Mouse (Mus musculus): ENCODE data around the gene Hspbap1. TPM values are rescaled to one million over a fixed set of nuclear protein-coding genes. Genes with fewer than 3 reads are reported as not detected.

The Hspbap1 gene
- total RNA-seq, 1 experiment from 2014 or later: 4.5 TPM

GRCm38 (mm10) chr16:35759401-35759800, 10.8 kb upstream of the Hspbap1 start:
- no peak for ATAC-seq (replicated peaks; ENCODE audit: low read depth, poor library complexity, severe bottlenecking)

GRCm38 (mm10) chr16:35763590-35764296, 6.4 kb upstream of the Hspbap1 start:
- peak; percentile 80 for ATAC-seq (replicated peaks; ENCODE audit: low read depth, poor library complexity, severe bottlenecking)

- ATAC-seq (replicated peaks; ENCODE audit: low read depth, poor library complexity, severe bottlenecking): no peak
These were observed 5.2 kb upstream of the Hspbap1 start for GRCm38 (mm10) chr16:35764941-35765340.

- ATAC-seq (replicated peaks; ENCODE audit: low read depth, poor library complexity, severe bottlenecking): peak; percentile 38
These were observed 4.7 kb upstream of the Hspbap1 start for GRCm38 (mm10) chr16:35765449-35765848.

DNA sequence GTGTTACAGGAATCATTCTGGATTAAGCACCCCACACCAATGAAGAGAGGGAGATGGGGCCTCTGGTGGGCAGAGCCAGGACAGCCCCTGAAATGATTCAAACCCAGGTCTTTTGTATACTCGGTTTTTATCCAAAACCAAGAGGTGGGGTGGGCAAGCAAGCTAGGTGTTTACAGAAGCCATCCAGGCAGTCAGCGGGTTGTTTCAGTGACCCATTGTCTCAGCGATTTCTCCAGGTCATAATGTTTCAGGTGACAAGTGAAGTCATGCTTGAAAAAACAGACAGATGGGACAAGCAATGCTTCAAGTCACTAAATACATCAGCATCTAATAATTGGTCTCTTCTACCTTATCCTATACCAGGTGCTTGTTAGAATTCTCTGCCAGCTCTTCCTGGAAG, 3.8 kb upstream of the Hspbap1 start:
- ATAC-seq (replicated peaks; ENCODE audit: low read depth, poor library complexity, severe bottlenecking): no peak

DNA sequence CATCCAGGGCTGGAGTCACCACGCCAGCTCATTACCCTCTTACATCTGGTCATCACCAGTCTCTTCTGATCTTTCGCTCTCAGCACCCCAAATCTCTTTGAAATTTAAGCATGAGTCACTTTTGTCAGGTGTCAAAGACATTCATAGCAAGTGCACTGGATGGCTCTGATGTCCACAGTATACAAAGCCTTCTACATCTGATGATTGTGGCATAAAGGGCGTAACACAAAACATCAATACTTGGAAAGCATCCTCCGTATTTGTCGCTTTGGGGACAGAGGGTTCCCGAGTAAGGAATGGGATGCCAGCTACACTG, 1.7 kb upstream of the Hspbap1 start:
- ATAC-seq (replicated peaks; ENCODE audit: low read depth, poor library complexity, severe bottlenecking): no peak

DNA sequence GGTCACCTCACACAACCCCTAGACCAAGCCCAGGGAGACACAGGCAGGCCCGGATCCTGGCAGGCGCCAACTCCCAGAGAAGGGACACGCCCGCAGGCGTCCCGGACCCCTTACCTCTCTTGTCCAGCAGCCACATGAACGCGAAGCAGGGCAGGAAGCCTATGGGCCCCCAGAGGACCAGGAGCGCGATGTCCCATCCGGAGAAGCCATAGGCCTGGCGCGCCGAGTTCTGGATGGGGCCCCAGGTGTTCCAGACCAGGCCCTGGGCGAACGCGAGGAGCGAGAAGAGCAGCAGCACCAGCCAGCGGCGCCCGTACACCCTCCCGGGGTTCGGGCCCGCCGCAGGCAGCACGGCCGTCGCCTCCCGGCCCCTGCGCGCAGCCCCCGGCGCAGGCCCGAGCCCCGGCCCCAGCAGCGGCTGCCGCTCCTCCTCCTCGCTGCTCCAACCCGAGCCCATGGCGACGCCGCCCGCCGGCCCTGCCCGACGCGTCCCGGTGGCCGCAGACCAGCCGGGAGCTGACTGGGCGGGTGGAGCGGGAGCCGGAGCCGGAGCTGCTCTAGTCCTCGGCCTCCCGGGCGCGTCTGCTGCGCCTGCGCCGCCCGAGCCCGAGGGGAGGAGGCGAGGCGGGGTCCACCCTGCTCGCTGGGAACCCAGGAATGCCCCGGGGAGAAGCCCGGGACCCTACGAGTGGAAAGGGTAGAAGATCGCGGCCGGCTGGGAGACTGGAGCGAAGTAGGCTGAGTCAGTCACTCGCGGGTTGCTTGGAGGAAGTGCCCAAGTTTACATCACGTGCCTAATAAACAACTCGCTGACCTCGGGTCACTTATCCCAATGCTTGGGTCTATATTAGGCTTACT, 1.2 kb upstream of the Hspbap1 start, which contains the start of gene Dirc2:
Gene Dirc2, minus strand, starts transcription at position 572 of the 858 bp plus-strand sequence.
- ATAC-seq (replicated peaks; ENCODE audit: low read depth, poor library complexity, severe bottlenecking): peak; percentile 23

GRCm38 (mm10) chr16:35771141-35771540, 966 bp downstream of the Hspbap1 start:
- ATAC-seq (replicated peaks; ENCODE audit: low read depth, poor library complexity, severe bottlenecking): no peak

GRCm38 (mm10) chr16:35771606-35772005, 1.4 kb downstream of the Hspbap1 start:
- ATAC-seq (replicated peaks; ENCODE audit: low read depth, poor library complexity, severe bottlenecking): no peak

- no peak for ATAC-seq (replicated peaks; ENCODE audit: low read depth, poor library complexity, severe bottlenecking)
These were observed 2.4 kb downstream of the Hspbap1 start for GRCm38 (mm10) chr16:35772598-35772997.

DNA sequence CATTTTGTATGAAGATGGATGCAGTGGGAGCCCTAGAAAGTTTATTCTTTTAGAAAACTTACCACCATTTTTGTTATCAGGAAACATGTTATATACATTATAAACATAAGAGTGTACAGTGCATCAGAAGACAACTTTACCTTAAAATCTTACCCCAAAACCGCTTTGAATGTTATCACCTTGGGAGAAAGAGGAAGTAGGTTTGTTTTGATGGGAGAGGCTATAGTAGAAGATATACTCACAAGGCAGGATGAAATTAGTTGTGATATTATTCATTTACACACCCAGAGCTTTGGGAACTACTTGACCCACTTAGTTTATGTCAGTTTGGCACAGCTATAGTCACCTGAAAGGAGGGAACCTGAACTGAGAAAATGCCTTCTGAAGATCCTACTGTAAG, 5.7 kb downstream of the Hspbap1 start:
- ATAC-seq (replicated peaks; ENCODE audit: low read depth, poor library complexity, severe bottlenecking): no peak

GRCm38 (mm10) chr16:35776737-35777136, 6.6 kb downstream of the Hspbap1 start:
- 0 out of 2 replicates have a peak, but pooled peaks have one; percentile 15 for ATAC-seq (replicated peaks; ENCODE audit: low read depth, poor library complexity, severe bottlenecking)

GRCm38 (mm10) chr16:35777768-35778167, 7.6 kb downstream of the Hspbap1 start:
- no peak for ATAC-seq (replicated peaks; ENCODE audit: low read depth, poor library complexity, severe bottlenecking)

DNA sequence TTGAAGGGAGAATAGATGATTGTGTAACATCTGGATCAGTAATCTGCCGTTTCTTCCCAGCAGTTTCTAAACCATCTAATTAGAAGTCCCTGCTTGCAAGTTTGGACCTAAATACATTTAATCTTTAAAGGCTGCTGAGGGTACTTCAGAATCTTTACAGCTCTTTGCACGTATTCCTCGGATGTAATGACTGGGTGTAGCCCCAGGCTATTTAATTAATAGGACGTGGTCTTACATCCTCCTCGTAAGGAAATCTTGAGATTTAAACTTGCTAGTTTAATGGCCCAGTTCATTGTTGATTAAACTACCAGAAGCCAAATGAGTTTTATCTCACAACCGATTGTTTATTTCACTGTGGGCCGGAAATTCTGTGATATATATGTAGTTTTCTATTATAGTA, 9.5 kb downstream of the Hspbap1 start:
- ATAC-seq (replicated peaks; ENCODE audit: low read depth, poor library complexity, severe bottlenecking): no peak

DNA sequence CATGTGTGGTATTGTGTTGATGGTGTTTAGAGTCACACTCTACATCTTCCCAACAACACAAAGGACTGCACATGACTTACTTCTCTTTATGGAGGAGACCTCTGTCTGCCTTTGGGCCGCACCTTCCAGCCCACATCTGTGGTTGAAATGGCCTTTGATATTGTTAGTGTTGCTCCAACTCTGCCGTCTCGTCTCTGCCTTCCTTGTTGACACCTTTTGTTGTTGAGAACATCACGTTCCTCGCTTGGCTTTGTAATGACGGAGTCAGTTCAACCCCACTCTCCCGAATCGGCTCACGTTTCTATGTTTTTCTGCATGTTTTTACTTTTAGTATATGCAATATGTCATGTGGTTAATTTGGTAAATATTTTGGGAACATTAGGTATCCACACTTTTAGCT, 10.9 kb downstream of the Hspbap1 start:
- ATAC-seq (replicated peaks; ENCODE audit: low read depth, poor library complexity, severe bottlenecking): no peak

GRCm38 (mm10) chr16:35781651-35782050, 11.5 kb downstream of the Hspbap1 start:
- no peak for ATAC-seq (replicated peaks; ENCODE audit: low read depth, poor library complexity, severe bottlenecking)

- ATAC-seq (replicated peaks; ENCODE audit: low read depth, poor library complexity, severe bottlenecking): no peak
These were observed 12.5 kb downstream of the Hspbap1 start for GRCm38 (mm10) chr16:35782451-35783206.

- ATAC-seq (replicated peaks; ENCODE audit: low read depth, poor library complexity, severe bottlenecking): no peak
These were observed 13.0 kb downstream of the Hspbap1 start for GRCm38 (mm10) chr16:35783207-35783573.

- ATAC-seq (replicated peaks; ENCODE audit: low read depth, poor library complexity, severe bottlenecking): peak; percentile 95
These were observed 14.1 kb downstream of the Hspbap1 start for GRCm38 (mm10) chr16:35784134-35784725.

- ATAC-seq (replicated peaks; ENCODE audit: low read depth, poor library complexity, severe bottlenecking): no peak
These were observed 17.0 kb downstream of the Hspbap1 start for GRCm38 (mm10) chr16:35787163-35787562.
